Mouse (Mus musculus): Measurements from ENCODE around the gene Tbx5.

DNA sequence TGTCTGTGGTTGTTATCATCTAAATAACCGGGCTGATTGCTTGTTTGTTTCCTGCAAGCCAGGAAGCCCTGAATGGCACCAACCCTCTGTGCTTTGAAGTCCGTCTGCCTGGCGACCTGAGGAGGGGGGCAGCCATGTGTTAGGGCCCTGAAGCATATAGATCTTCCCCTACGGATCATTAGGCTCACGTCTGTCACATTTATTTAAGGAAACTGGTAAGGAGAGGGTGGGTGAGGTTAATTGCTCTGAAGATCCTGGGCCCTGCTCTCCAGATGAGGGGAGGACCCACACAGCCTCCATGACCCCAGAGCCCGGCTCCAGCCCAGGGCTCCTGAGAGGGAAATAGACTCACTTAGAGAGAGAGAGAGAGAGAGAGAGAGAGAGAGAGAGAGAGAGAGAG lies 37.1 kb upstream of the Tbx5 start:
- TF ChIP-seq ZKSCAN1 (IDR thresholded peaks at IDR 0.05; ENCODE audit: low read depth, low read length), result no peak
- TF ChIP-seq CTCF (IDR thresholded peaks at IDR 0.05 in 2 of 3, conservative IDR thresholded peaks at IDR 0.05 in 1 of 3; ENCODE audit: control insufficient read depth in 1 of 3, insufficient read depth in 1 of 3, low read depth in 2 of 3, low read length in 3 of 3, poor library complexity in 1 of 3, severe bottlenecking in 1 of 3), result no peak
- no peak for TF ChIP-seq ZC3H11A (IDR thresholded peaks at IDR 0.05; ENCODE audit: low read depth, low read length)
- TF ChIP-seq RAD21 (IDR thresholded peaks at IDR 0.05; ENCODE audit: low read depth, low read length), result no peak
- no peak for TF ChIP-seq EP300 (IDR thresholded peaks at IDR 0.05; ENCODE audit: low read depth in 1 of 2, low read length in 2 of 2)
- TF ChIP-seq NRF1 (IDR thresholded peaks at IDR 0.05; ENCODE audit: insufficient read depth, low read depth, low read length, poor library complexity, severe bottlenecking), result no peak
- no peak for TF ChIP-seq POLR2A (IDR thresholded peaks at IDR 0.05; ENCODE audit: control insufficient read depth in 1 of 2, insufficient read depth in 1 of 2, low read depth in 1 of 2, low read length in 2 of 2, poor library complexity in 1 of 2)
- no peak for TF ChIP-seq MXI1 (IDR thresholded peaks at IDR 0.05; ENCODE audit: low read depth, low read length)
- TF ChIP-seq ELF1 (IDR thresholded peaks at IDR 0.05; ENCODE audit: low read depth, low read length), result no peak
- TF ChIP-seq MEF2A (IDR thresholded peaks at IDR 0.05; ENCODE audit: extremely low read depth, insufficient replicate concordance, low read depth, low read length, poor library complexity, severe bottlenecking), result no peak
